Mouse (Mus musculus) gastrocnemius, postnatal 25 days (tissue): ENCODE results near the gene Actr3. TPM values are rescaled to one million over a fixed set of nuclear protein-coding genes. Genes with fewer than 3 reads are reported as not detected.

Source experiments
- DNase-seq: peaks from one replicate; pipeline ENCODE4 v3.0.0; 2022
- total RNA-seq, 2 experiments: library from RNA; stranded (reverse); gene quantifications; 1 replicate in 1 of 2; 2 replicates in 1 of 2; pipeline ENCODE4 v1.2.3; 2021

Gene Actr3
- total RNA-seq, 2 experiments from 2014 or later: 34.5 to 38.6 TPM

GRCm38 (mm10) chr1:125365576-125365975 lies 70.0 kb downstream of the Actr3 start:
- no peak for DNase-seq

GRCm38 (mm10) chr1:125351416-125352037 lies 84.0 kb downstream of the Actr3 start:
- no peak for DNase-seq

GRCm38 (mm10) chr1:125350843-125351242 lies 84.7 kb downstream of the Actr3 start:
- DNase-seq: no peak

- DNase-seq: no peak
Measured at GRCm38 (mm10) chr1:125345854-125346253, 89.7 kb downstream of the Actr3 start.

GRCm38 (mm10) chr1:125345448-125345847 lies 90.1 kb downstream of the Actr3 start:
- no peak for DNase-seq

GRCm38 (mm10) chr1:125343105-125343504 lies 92.4 kb downstream of the Actr3 start:
- DNase-seq: no peak

Other genes starting within 250 kb of the Actr3 start
- gene Slc35f5, start 124.9 kb upstream of the Actr3 start, total RNA-seq: 10 to 100 TPM; 18.6 to 18.9 TPM
- gene Gpr39, start 241.3 kb upstream of the Actr3 start, total RNA-seq: not detected